Mouse (Mus musculus): ENCODE results near the gene Map3k6. TPM values are rescaled to one million over a fixed set of nuclear protein-coding genes. Genes with fewer than 3 reads are reported as not detected.
A peak's percentile ranks its signal among the peaks of the same experiment; 100 is the strongest.

The Map3k6 gene
- polyA plus RNA-seq, 2 experiments = 7.5 to 10.4 TPM

- WGBS = 78% methylated on average over 3 of the region's 3 CpGs
- TF ChIP-seq POLR2A (IDR thresholded peaks at IDR 0.05; ENCODE audit: borderline replicate concordance, extremely low read depth, insufficient read depth, insufficient read length) = no peak
Measured at GRCm38 (mm10) chr4:133278482-133278881, 37.9 kb downstream of the Map3k6 start.

GRCm38 (mm10) chr4:133281513-133281912, 40.9 kb downstream of the Map3k6 start:
- Histone ChIP-seq H3K4me1 (ENCODE audit: control insufficient read depth, insufficient read depth, low read length) (peaks cover 31% of the 10 kb centered on the region), H3K27ac (replicated peaks; ENCODE audit: low read depth, low read length) (peak overlapping the region; percentile 84), H3K27me3 (ENCODE audit: control insufficient read depth, insufficient read depth, low read length) (no peaks in the 10 kb centered on the region), H3K4me2 (replicated peaks; ENCODE audit: low read depth, low read length, severe bottlenecking) (peak overlapping the region; percentile 20; the same call in 1 of the 2 replicates), H3K36me3 (ENCODE audit: control insufficient read depth, insufficient read depth, low read length) (no peaks in the 10 kb centered on the region), H3K9ac (ENCODE audit: low read depth, low read length, severe bottlenecking) (peak overlapping the region; percentile 40; the same call in 1 of the 2 replicates), H3K4me3 (replicated peaks; ENCODE audit: low read length) (no peak overlapping the region), H3K9me3 (ENCODE audit: control insufficient read depth, low read length) (no peaks in the 10 kb centered on the region)
- no peak for DNase-seq (ENCODE audit: low spot score)
- no peak for ATAC-seq (ENCODE audit: low FRiP score, low read depth)
- no peak for TF ChIP-seq POLR2A (IDR thresholded peaks at IDR 0.05; ENCODE audit: borderline replicate concordance, extremely low read depth, insufficient read depth, insufficient read length)
- WGBS = 27% methylated on average over 7 of the region's 7 CpGs

More at GRCm38 (mm10) chr4:133278482-133278881, 37.9 kb downstream of the Map3k6 start:
- Histone ChIP-seq H3K4me1 (ENCODE audit: control insufficient read depth, insufficient read depth, low read length) (peaks cover 36% of the 10 kb centered on the region), H3K27me3 (ENCODE audit: control insufficient read depth, insufficient read depth, low read length) (no peaks in the 10 kb centered on the region), H3K9me3 (ENCODE audit: control insufficient read depth, low read length) (no peaks in the 10 kb centered on the region), H3K27ac (replicated peaks; ENCODE audit: low read depth, low read length) (peak overlapping the region; percentile 92), H3K9ac (ENCODE audit: low read depth, low read length, severe bottlenecking) (peak overlapping the region; percentile 87; the same call in 1 of the 2 replicates), H3K4me2 (replicated peaks; ENCODE audit: low read depth, low read length, severe bottlenecking) (peak overlapping the region; percentile 79), H3K36me3 (ENCODE audit: control insufficient read depth, insufficient read depth, low read length) (peaks cover 7% of the 10 kb centered on the region; the same call in 1 of the 2 replicates), H3K4me3 (replicated peaks; ENCODE audit: low read length) (peak overlapping the region; percentile 89)
- ATAC-seq (ENCODE audit: low FRiP score, low read depth) (no peak), DNase-seq (ENCODE audit: low spot score) (no peak)

GRCm38 (mm10) chr4:133281951-133282481, 41.4 kb downstream of the Map3k6 start:
- TF ChIP-seq POLR2A (IDR thresholded peaks at IDR 0.05; ENCODE audit: borderline replicate concordance, extremely low read depth, insufficient read depth, insufficient read length) = no peak

GRCm38 (mm10) chr4:133282656-133283055, 42.0 kb downstream of the Map3k6 start:
- TF ChIP-seq POLR2A (IDR thresholded peaks at IDR 0.05; ENCODE audit: borderline replicate concordance, extremely low read depth, insufficient read depth, insufficient read length) = no peak
- Histone ChIP-seq H3K9me3 (ENCODE audit: control insufficient read depth, low read length) (no peaks in the 10 kb centered on the region), H3K9ac (ENCODE audit: low read depth, low read length, severe bottlenecking) (peak overlapping the region; percentile 40), H3K4me2 (replicated peaks; ENCODE audit: low read depth, low read length, severe bottlenecking) (0 out of 2 replicates have a peak overlapping the region, but pooled peaks have one; percentile 20), H3K27me3 (ENCODE audit: control insufficient read depth, insufficient read depth, low read length) (no peaks in the 10 kb centered on the region), H3K27ac (replicated peaks; ENCODE audit: low read depth, low read length) (peak overlapping the region; percentile 84), H3K4me3 (replicated peaks; ENCODE audit: low read length) (no peak overlapping the region), H3K4me1 (ENCODE audit: control insufficient read depth, insufficient read depth, low read length) (peaks cover 28% of the 10 kb centered on the region), H3K36me3 (ENCODE audit: control insufficient read depth, insufficient read depth, low read length) (no peaks in the 10 kb centered on the region)
- ATAC-seq (ENCODE audit: low FRiP score, low read depth) = no peak
- 14% methylated on average over 4 of the region's 4 CpGs for WGBS
- no peak for DNase-seq (ENCODE audit: low spot score)

More at GRCm38 (mm10) chr4:133281951-133282481, 41.4 kb downstream of the Map3k6 start:
- peak; percentile 56 for ATAC-seq (ENCODE audit: low FRiP score, low read depth)
- Histone ChIP-seq H3K27ac (replicated peaks; ENCODE audit: low read depth, low read length) (peak overlapping the region; percentile 84), H3K36me3 (ENCODE audit: control insufficient read depth, insufficient read depth, low read length) (no peaks in the 10 kb centered on the region), H3K4me3 (replicated peaks; ENCODE audit: low read length) (no peak overlapping the region), H3K4me1 (ENCODE audit: control insufficient read depth, insufficient read depth, low read length) (peaks cover 28% of the 10 kb centered on the region), H3K9me3 (ENCODE audit: control insufficient read depth, low read length) (no peaks in the 10 kb centered on the region), H3K27me3 (ENCODE audit: control insufficient read depth, insufficient read depth, low read length) (no peaks in the 10 kb centered on the region), H3K9ac (ENCODE audit: low read depth, low read length, severe bottlenecking) (peak overlapping the region; percentile 40), H3K4me2 (replicated peaks; ENCODE audit: low read depth, low read length, severe bottlenecking) (peak overlapping the region; percentile 20)
- 2% methylated on average over 5 of the region's 5 CpGs for WGBS
- DNase-seq (ENCODE audit: low spot score) = peak; percentile 64

- 75% methylated on average over 3 of the region's 3 CpGs for WGBS
- ATAC-seq (ENCODE audit: low FRiP score, low read depth) = no peak
- Histone ChIP-seq H3K4me3 (replicated peaks; ENCODE audit: low read length) (no peak overlapping the region), H3K9ac (ENCODE audit: low read depth, low read length, severe bottlenecking) (no peak overlapping the region), H3K4me2 (replicated peaks; ENCODE audit: low read depth, low read length, severe bottlenecking) (no peak overlapping the region), H3K4me1 (ENCODE audit: control insufficient read depth, insufficient read depth, low read length) (peaks cover 23% of the 10 kb centered on the region), H3K36me3 (ENCODE audit: control insufficient read depth, insufficient read depth, low read length) (no peaks in the 10 kb centered on the region), H3K9me3 (ENCODE audit: control insufficient read depth, low read length) (no peaks in the 10 kb centered on the region), H3K27me3 (ENCODE audit: control insufficient read depth, insufficient read depth, low read length) (no peaks in the 10 kb centered on the region), H3K27ac (replicated peaks; ENCODE audit: low read depth, low read length) (no peak overlapping the region)
- no peak for TF ChIP-seq POLR2A (IDR thresholded peaks at IDR 0.05; ENCODE audit: borderline replicate concordance, extremely low read depth, insufficient read depth, insufficient read length)
- no peak for DNase-seq (ENCODE audit: low spot score)
Measured at GRCm38 (mm10) chr4:133285299-133285698, 44.7 kb downstream of the Map3k6 start.
